Mouse (Mus musculus) stomach, postnatal 0 days (tissue): ENCODE measurements around the gene Dnaaf2.

Experiments used
- CTCF ChIP-seq: IDR thresholded peaks from 2 replicates; pipeline ENCODE4 v1.5.1; 2016; ENCODE audit warnings: antibody characterized with exemption, low read depth, mild to moderate bottlenecking, moderate library complexity
- EP300 ChIP-seq: optimal IDR thresholded peaks from 2 replicates; pipeline ENCODE3; 2016; ENCODE audit warnings: antibody characterized with exemption

DNA sequence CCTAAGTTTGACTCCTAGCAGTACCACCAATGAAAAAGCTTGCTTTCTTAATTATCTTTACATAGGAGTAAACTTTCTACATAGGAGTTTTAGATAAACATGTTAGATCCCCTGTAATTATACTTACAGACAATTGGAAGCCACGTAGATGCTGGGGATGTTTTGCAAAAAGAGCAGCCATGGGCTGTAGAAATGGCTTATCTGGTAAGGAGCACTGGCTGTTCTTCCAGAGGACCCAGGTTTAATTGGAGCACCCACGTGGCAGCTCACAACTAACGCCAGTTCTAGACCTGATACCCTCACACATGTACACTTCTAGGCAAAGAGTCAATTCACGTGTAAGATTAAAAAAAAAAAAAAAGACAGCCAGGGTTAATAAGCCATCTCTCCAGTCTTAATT lies 16.4 kb downstream of the Dnaaf2 start:
- TF ChIP-seq CTCF (no peak), EP300 (no peak)
